Mouse (Mus musculus): ENCODE measurements at regions not wholly inside any gene's neighbourhood (a gene's known extent, or its start where the extent isn't known, plus 50 kb on each side); places are given as distances from the start of the nearest gene placed in this dataset.
"Not testable (repeated sequence)": the region's sequence is repeated elsewhere in the genome, so short reads cannot be mapped to it uniquely, and the experiment has no call there.

DNA sequence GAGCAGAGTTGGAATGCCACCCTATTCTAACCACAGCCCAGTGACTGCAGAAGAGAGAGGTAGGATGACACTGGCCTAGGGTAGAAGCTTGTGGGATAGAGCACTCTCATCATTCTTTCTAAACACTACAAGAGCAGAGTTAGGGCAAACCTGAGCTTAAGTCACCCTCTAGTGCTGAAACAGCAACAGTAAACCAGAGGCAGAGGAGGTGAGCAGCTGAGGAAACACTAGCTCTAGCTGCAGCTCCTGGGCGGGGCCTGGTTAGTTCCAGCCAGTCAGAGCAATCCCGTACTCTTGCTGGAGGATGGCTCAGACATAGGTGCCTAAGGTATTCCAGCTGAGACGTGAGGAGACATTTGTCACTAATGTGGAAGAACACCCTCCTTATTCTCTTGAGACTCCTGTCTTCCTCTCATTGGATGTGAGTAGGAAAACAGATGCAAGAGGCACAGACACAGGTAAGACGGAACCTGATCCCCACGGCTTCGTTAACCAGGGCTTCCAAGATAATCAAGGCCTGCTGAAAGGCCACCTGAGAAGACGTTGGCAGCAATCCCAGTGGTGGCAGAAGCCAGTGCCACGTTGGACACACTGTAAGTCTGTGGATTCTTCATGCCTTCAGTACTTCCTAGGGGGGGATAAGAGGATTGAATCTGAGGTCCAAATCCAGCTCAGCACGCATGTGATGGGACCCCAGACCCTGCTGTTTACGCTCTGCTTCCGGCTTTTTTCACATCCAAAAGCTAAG, 101.3 kb downstream of the Rchy1 start:
- ATAC-seq (ENCODE audit: insufficient read depth), result no peak

GRCm38 (mm10) chr5:91860489-91860888, 102.4 kb downstream of the Rchy1 start:
- Histone ChIP-seq H3K4me2 (no peak overlapping the region), H3K36me3 (replicated peaks) (no peaks in the 10 kb centered on the region), H3K27ac (replicated peaks) (no peak overlapping the region), H3K27me3 (no peaks in the 10 kb centered on the region), H3K9ac (no peak overlapping the region), H3K9me3 (replicated peaks) (no peaks in the 10 kb centered on the region), H3K4me3 (replicated peaks) (no peak overlapping the region), H3K4me1 (replicated peaks) (peaks cover 5% of the 10 kb centered on the region; the same call in 1 of the 2 replicates)
- ATAC-seq (ENCODE audit: insufficient read depth), result no peak
- WGBS (ENCODE audit: insufficient replicate concordance), result 46% methylated on average over 2 of the region's 2 CpGs

More for the DNA sequence above, 101.3 kb downstream of the Rchy1 start:
- no peaks in the 10 kb centered on the region for H3K27me3 ChIP-seq
- peaks cover 11% of the 10 kb centered on the region; the same call in 1 of the 2 replicates for H3K4me1 ChIP-seq (replicated peaks)
- no peak overlapping the region for H3K9ac ChIP-seq
- H3K4me3 ChIP-seq (replicated peaks), result no peak overlapping the region
- no peak overlapping the region for H3K4me2 ChIP-seq
- 69% methylated on average over 11 of the region's 11 CpGs for WGBS (ENCODE audit: insufficient replicate concordance)
- H3K9me3 ChIP-seq (replicated peaks), result no peaks in the 10 kb centered on the region
- no peaks in the 10 kb centered on the region for H3K36me3 ChIP-seq (replicated peaks)
- no peak overlapping the region for H3K27ac ChIP-seq (replicated peaks)

DNA sequence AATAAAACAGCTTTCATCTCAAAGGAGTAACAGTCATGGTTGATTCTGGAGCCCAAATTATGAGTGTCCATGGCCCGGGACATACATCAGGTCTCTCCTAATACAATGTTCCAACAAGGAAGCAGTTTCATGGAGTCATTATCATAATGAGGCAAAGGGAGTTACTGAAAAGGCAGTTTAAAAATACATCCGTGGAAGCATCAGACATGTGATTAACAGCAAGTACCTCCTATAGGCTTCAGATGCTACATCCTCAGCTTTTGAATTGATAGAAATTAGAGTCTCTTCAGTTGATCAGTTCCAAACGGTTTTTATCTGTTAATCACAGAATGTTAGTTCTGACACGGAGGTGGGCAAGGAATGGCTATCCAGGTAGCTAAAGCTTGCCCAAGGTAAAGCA, 110.5 kb downstream of the Rchy1 start:
- WGBS (ENCODE audit: insufficient replicate concordance), result 52% methylated on average over 4 of the region's 4 CpGs
- no peak overlapping the region for H3K4me2 ChIP-seq
- ATAC-seq (ENCODE audit: insufficient read depth), result no peak

DNA sequence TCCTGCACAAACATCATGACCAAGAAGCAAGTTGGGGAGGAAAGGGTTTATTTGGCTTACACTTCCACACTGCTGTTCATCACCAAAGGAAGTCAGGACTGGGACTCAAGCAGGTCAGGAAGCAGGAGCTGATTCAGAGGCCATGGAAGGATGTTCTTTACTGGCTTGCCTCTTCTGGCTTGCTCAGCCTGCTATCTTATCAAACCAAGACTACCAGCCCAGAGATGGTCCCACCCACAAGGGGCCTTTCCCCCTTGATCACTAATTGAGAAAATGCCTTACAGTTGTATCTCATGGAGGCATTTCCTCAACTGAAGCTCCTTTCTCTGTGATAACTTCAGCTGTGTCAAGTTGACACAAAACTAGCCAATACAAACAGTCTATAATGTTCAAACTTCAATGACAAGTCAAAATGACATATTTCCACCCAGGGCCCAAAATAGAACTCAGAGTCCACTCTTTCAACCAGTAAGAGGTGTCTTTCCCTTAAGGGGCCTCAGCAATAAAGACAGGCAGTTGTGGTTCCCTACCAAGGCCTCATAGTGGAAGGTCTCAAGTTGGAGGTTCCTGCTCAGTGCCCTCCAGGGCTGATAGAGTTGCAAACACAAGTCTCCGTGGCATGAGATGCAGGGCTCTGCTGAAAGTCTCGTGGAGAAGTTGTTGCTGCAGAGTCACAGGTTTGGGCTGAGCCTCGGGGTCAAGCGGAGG, 111.9 kb downstream of the Rchy1 start:
- Histone ChIP-seq H3K4me1 (replicated peaks) (peaks cover 43% of the 10 kb centered on the region), H3K4me3 (replicated peaks) (peak overlapping the region; percentile 57), H3K4me2 (peak overlapping the region; percentile 73), H3K27ac (replicated peaks) (peak overlapping the region; percentile 90), H3K9ac (peak overlapping the region; percentile 53)
- not testable (repeated sequence) for H3K36me3 ChIP-seq (replicated peaks); H3K9me3 ChIP-seq (replicated peaks); H3K27me3 ChIP-seq
- peak; percentile 89 for ATAC-seq (ENCODE audit: insufficient read depth)
- 32% methylated on average over 4 of the region's 4 CpGs for WGBS (ENCODE audit: insufficient replicate concordance)

More for the DNA sequence above, 110.5 kb downstream of the Rchy1 start:
- Histone ChIP-seq H3K4me1 (replicated peaks) (peaks cover 43% of the 10 kb centered on the region), H3K27me3 (no peaks in the 10 kb centered on the region), H3K4me3 (replicated peaks) (no peak overlapping the region), H3K9ac (no peak overlapping the region), H3K9me3 (replicated peaks) (no peaks in the 10 kb centered on the region), H3K27ac (replicated peaks) (no peak overlapping the region), H3K36me3 (replicated peaks) (no peaks in the 10 kb centered on the region)

GRCm38 (mm10) chr5:91850440-91850839, 112.4 kb downstream of the Rchy1 start:
- Histone ChIP-seq H3K36me3 (replicated peaks) (no peaks in the 10 kb centered on the region), H3K4me3 (replicated peaks) (peak overlapping the region; percentile 57), H3K4me1 (replicated peaks) (peaks cover 43% of the 10 kb centered on the region), H3K4me2 (peak overlapping the region; percentile 73), H3K9ac (peak overlapping the region; percentile 53), H3K9me3 (replicated peaks) (no peaks in the 10 kb centered on the region), H3K27ac (replicated peaks) (peak overlapping the region; percentile 86), H3K27me3 (no peaks in the 10 kb centered on the region)
- peak; percentile 79 for ATAC-seq (ENCODE audit: insufficient read depth)
- WGBS (ENCODE audit: insufficient replicate concordance), result 42% methylated on average over 5 of the region's 5 CpGs

GRCm38 (mm10) chr5:91849533-91849932, 113.3 kb downstream of the Rchy1 start:
- Histone ChIP-seq H3K4me2 (peak overlapping the region; percentile 73), H3K36me3 (replicated peaks) (no peaks in the 10 kb centered on the region), H3K4me1 (replicated peaks) (peaks cover 43% of the 10 kb centered on the region), H3K27ac (replicated peaks) (peak overlapping the region; percentile 86; the same call in 1 of the 2 replicates), H3K27me3 (no peaks in the 10 kb centered on the region), H3K9ac (0 out of 2 replicates have a peak overlapping the region, but pooled peaks have one; percentile 4), H3K4me3 (replicated peaks) (peak overlapping the region; percentile 57), H3K9me3 (replicated peaks) (no peaks in the 10 kb centered on the region)
- ATAC-seq (ENCODE audit: insufficient read depth), result no peak
- 64% methylated on average over 2 of the region's 2 CpGs for WGBS (ENCODE audit: insufficient replicate concordance)

- Histone ChIP-seq H3K4me3 (replicated peaks) (peak overlapping the region; percentile 57), H3K27ac (replicated peaks) (0 out of 2 replicates have a peak overlapping the region, but pooled peaks have one; percentile 14), H3K27me3 (no peaks in the 10 kb centered on the region), H3K4me1 (replicated peaks) (peaks cover 43% of the 10 kb centered on the region), H3K9ac (no peak overlapping the region), H3K36me3 (replicated peaks) (no peaks in the 10 kb centered on the region), H3K9me3 (replicated peaks) (no peaks in the 10 kb centered on the region), H3K4me2 (peak overlapping the region; percentile 73)
- 55% methylated on average over 4 of the region's 4 CpGs for WGBS (ENCODE audit: insufficient replicate concordance)
- no peak for ATAC-seq (ENCODE audit: insufficient read depth)
Observed at GRCm38 (mm10) chr5:91849114-91849513, 113.8 kb downstream of the Rchy1 start.

GRCm38 (mm10) chr5:91848528-91848927, 114.3 kb downstream of the Rchy1 start:
- no peak for ATAC-seq (ENCODE audit: insufficient read depth)
- Histone ChIP-seq H3K4me1 (replicated peaks) (peaks cover 43% of the 10 kb centered on the region), H3K9ac (no peak overlapping the region), H3K27me3 (no peaks in the 10 kb centered on the region), H3K36me3 (replicated peaks) (no peaks in the 10 kb centered on the region), H3K4me3 (replicated peaks) (no peak overlapping the region), H3K27ac (replicated peaks) (no peak overlapping the region), H3K9me3 (replicated peaks) (no peaks in the 10 kb centered on the region), H3K4me2 (peak overlapping the region; percentile 73)
- WGBS (ENCODE audit: insufficient replicate concordance), result 83% methylated on average over 3 of the region's 3 CpGs

DNA sequence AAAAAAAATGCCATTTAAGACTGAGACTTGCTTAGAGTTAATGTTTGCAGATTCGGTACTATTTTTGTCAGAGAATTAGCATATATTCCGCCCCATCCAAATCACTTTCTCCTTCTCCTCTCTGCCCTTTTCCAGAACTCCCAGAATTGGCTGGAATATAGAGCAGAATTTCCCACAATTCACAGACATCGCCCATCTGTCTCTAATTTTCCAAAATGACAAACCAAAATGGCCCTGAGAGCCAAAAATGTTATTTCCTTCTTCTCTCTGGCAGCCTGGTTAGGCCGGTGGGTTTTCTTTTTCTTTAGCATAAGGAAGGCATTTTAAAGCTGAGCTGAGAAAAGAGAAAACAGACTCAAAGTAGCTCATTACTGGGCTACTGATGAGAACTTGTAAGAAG, 119.8 kb downstream of the Rchy1 start:
- no peak overlapping the region for H3K27ac ChIP-seq (replicated peaks)
- no peak overlapping the region for H3K4me2 ChIP-seq
- ATAC-seq (ENCODE audit: insufficient read depth), result no peak
- H3K36me3 ChIP-seq (replicated peaks), result no peaks in the 10 kb centered on the region
- WGBS (ENCODE audit: insufficient replicate concordance), result 75% methylated on average over 4 of the region's 4 CpGs
- H3K4me3 ChIP-seq (replicated peaks), result no peak overlapping the region
- H3K9ac ChIP-seq, result no peak overlapping the region
- H3K9me3 ChIP-seq (replicated peaks), result no peaks in the 10 kb centered on the region
- no peaks in the 10 kb centered on the region for H3K4me1 ChIP-seq (replicated peaks)
- no peaks in the 10 kb centered on the region for H3K27me3 ChIP-seq

DNA sequence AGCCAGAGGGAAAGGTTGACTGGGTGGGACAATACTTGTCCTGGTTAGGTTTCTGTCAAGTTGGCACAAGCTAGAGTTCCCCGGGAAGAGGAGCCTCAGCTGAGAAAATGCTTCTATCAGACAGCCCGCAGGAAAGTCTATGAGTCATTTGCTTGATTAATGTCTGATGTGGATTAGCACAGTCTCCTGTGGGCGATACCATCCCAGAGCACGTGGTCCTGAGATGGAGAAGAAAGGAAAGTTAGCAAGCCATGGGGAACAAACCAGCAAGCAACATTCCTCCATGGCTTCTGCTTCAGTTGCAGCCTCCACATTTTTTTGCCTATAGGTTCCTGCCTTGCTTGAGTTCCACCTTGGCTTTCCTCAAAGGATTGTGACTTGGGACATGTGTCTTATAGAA, 121.8 kb downstream of the Rchy1 start:
- no peak overlapping the region for H3K4me3 ChIP-seq (replicated peaks)
- H3K27ac ChIP-seq (replicated peaks), result no peak overlapping the region
- no peak overlapping the region for H3K9ac ChIP-seq
- H3K9me3 ChIP-seq (replicated peaks), result no peaks in the 10 kb centered on the region
- H3K4me2 ChIP-seq, result no peak overlapping the region
- WGBS (ENCODE audit: insufficient replicate concordance), result 70% methylated on average over 4 of the region's 4 CpGs
- no peaks in the 10 kb centered on the region for H3K27me3 ChIP-seq
- no peaks in the 10 kb centered on the region for H3K36me3 ChIP-seq (replicated peaks)
- H3K4me1 ChIP-seq (replicated peaks), result no peaks in the 10 kb centered on the region
- ATAC-seq (ENCODE audit: insufficient read depth), result no peak

DNA sequence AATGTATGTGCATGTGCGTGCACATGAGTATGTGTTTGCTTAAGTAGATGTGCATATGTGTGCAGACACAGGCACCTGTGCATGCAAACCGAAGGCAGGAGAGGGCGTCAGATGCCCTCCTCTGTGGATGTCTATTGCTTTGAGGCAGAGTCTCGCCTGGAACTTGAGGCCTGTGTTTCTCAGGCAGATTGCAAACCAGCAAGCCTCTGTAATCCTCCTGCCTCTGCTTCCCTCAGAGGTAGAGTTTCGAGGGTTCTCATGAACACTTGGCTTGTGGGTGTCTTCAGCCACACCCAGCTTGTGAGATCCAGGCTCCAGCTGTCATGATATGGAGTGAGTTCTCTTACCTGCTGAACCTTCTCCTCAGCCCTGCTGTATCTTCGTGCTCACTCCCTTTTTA, 134.4 kb downstream of the Rchy1 start:
- Histone ChIP-seq H3K4me2 (no peak overlapping the region), H3K9ac (no peak overlapping the region), H3K9me3 (replicated peaks) (no peaks in the 10 kb centered on the region), H3K27ac (replicated peaks) (no peak overlapping the region), H3K4me1 (replicated peaks) (no peaks in the 10 kb centered on the region), H3K27me3 (no peaks in the 10 kb centered on the region), H3K4me3 (replicated peaks) (no peak overlapping the region), H3K36me3 (replicated peaks) (no peaks in the 10 kb centered on the region)
- no peak for ATAC-seq (ENCODE audit: insufficient read depth)
- WGBS (ENCODE audit: insufficient replicate concordance), result 72% methylated on average over 6 of the region's 6 CpGs
